Mouse (Mus musculus) limb, embryonic 13.5 days (tissue): ENCODE measurements around the gene Pheta1. TPM values are rescaled to one million over a fixed set of nuclear protein-coding genes. Genes with fewer than 3 reads are reported as not detected.
A peak's percentile ranks its signal among the peaks of the same experiment; 100 is the strongest.
"Not testable (repeated sequence)": the region's sequence is repeated elsewhere in the genome, so short reads cannot be mapped to it uniquely, and the experiment has no call there.

Source experiments
- ATAC-seq: fragments of 200-750 bp; cut with Nextera tagmentation; 2 replicates; pipeline ENCODE4 v1.8.0; 2017; ENCODE audit warnings: low read depth, moderate number of reproducible peaks, moderate TSS enrichment; ENCODE audit not compliant: low FRiP score
- H3K27ac ChIP-seq: fragments of 300-500 bp; sonication (generic); 2 replicates; pipeline ENCODE4 v1.5.1; 2015; ENCODE audit warnings: inconsistent platforms, mild to moderate bottlenecking, moderate library complexity
- H3K27me3 ChIP-seq: fragments of 300-500 bp; sonication (generic); 2 replicates; pipeline ENCODE4 v1.6.1; 2015; ENCODE audit warnings: mild to moderate bottlenecking, inconsistent platforms
- H3K36me3 ChIP-seq: fragments of 300-500 bp; sonication (generic); 2 replicates; pipeline ENCODE4 v1.6.1; 2015; ENCODE audit warnings: inconsistent platforms, mild to moderate bottlenecking, moderate library complexity
- H3K4me1 ChIP-seq: fragments of 300-500 bp; sonication (generic); 2 replicates; pipeline ENCODE4 v1.6.1; 2015; ENCODE audit warnings: inconsistent platforms
- H3K4me2 ChIP-seq: fragments of 300-500 bp; sonication (generic); replicated peaks from 2 replicates; pipeline ENCODE4 v1.6.1; 2015; ENCODE audit warnings: inconsistent platforms, mild to moderate bottlenecking, moderate library complexity
- H3K4me3 ChIP-seq: fragments of 300-500 bp; sonication (generic); 2 replicates; pipeline ENCODE4 v1.5.1; 2015; ENCODE audit warnings: moderate library complexity, mild to moderate bottlenecking, inconsistent platforms
- H3K9ac ChIP-seq: fragments of 300-500 bp; sonication (generic); 2 replicates; pipeline ENCODE4 v1.6.1; 2015; ENCODE audit warnings: mild to moderate bottlenecking, inconsistent platforms
- H3K9me3 ChIP-seq: fragments of 300-500 bp; sonication (generic); 2 replicates; pipeline ENCODE4 v1.6.1; 2016; ENCODE audit warnings: inconsistent platforms
- WGBS: fragments of 180-500 bp; shearing (Covaris S2); methylation state at CpG from one replicate; pipeline ENCODE4 v1.1.7; 2015; 5-methylcytosine and 5-hydroxymethylcytosine counted together
- polyA plus RNA-seq: library from polyadenylated mRNA; unstranded; fragments of >200 nt; fragmentation: Nextera tagmentation; extraction: Ambion mirVana; gene quantifications from 2 replicates; pipeline ENCODE4 v1.2.1, GENCODE M21; 2015

Gene Pheta1
- polyA plus RNA-seq, 1 experiment from 2014 or later, result 43.4 TPM

- H3K36me3 ChIP-seq, result no peaks in the 10 kb centered on the region
- peak within 1 kb of the TSS; percentile 81 for H3K9ac ChIP-seq
- 2% methylated on average over 35 of the region's 35 CpGs for WGBS
- peak within 1 kb of the TSS; percentile 39; the same call in 1 of the 2 replicates for H3K27ac ChIP-seq
- H3K27me3 ChIP-seq, result peaks cover 42% of the 10 kb centered on the region
- H3K4me1 ChIP-seq, result peaks cover 56% of the 10 kb centered on the region
- peak; percentile 7; the same call in 1 of the 2 replicates for ATAC-seq
- H3K4me3 ChIP-seq, result peak within 1 kb of the TSS; percentile 78
- peak within 1 kb of the TSS; percentile 91 for H3K4me2 ChIP-seq
- no peaks in the 10 kb centered on the region for H3K9me3 ChIP-seq
Measured at GRCm38 (mm10) chr5:121837441-121838340, 11.1 kb upstream of the Pheta1 start, which contains the start of gene Sh2b3. Gene Sh2b3, minus strand, starts transcription at chr5:121837646.

- Histone ChIP-seq H3K4me3 (peak overlapping the region; percentile 78), H3K9ac (peak overlapping the region; percentile 65), H3K4me2 (peak overlapping the region; percentile 91), H3K36me3 (no peaks in the 10 kb centered on the region), H3K9me3 (no peaks in the 10 kb centered on the region), H3K27me3 (peaks cover 48% of the 10 kb centered on the region), H3K4me1 (peaks cover 54% of the 10 kb centered on the region), H3K27ac (no peak overlapping the region)
- under 1% methylated on average over 46 of the region's 46 CpGs for WGBS
- no peak for ATAC-seq
Measured at GRCm38 (mm10) chr5:121838341-121839127, 10.2 kb upstream of the Pheta1 start.

- no peak overlapping the region for H3K27ac ChIP-seq
- 24% methylated on average over 7 of the region's 7 CpGs for WGBS
Measured at GRCm38 (mm10) chr5:121839128-121839473, 9.7 kb upstream of the Pheta1 start.

GRCm38 (mm10) chr5:121841516-121841915 is 7.3 kb upstream of the Pheta1 start:
- Histone ChIP-seq H3K9ac (no peak overlapping the region), H3K4me3 (no peak overlapping the region), H3K27ac (no peak overlapping the region), H3K9me3 (no peaks in the 10 kb centered on the region), H3K27me3 (peaks cover 61% of the 10 kb centered on the region), H3K4me1 (peaks cover 34% of the 10 kb centered on the region), H3K36me3 (no peaks in the 10 kb centered on the region), H3K4me2 (no peak overlapping the region)
- ATAC-seq, result no peak
- WGBS, result 91% methylated on average over 9 of the region's 9 CpGs

More at GRCm38 (mm10) chr5:121839128-121839473, 9.7 kb upstream of the Pheta1 start:
- H3K9me3 ChIP-seq, result no peaks in the 10 kb centered on the region
- H3K9ac ChIP-seq, result peak overlapping the region; percentile 65
- no peaks in the 10 kb centered on the region for H3K36me3 ChIP-seq
- H3K27me3 ChIP-seq, result peaks cover 54% of the 10 kb centered on the region
- peak overlapping the region; percentile 78 for H3K4me3 ChIP-seq
- ATAC-seq, result no peak
- H3K4me2 ChIP-seq, result peak overlapping the region; percentile 91
- H3K4me1 ChIP-seq, result peaks cover 49% of the 10 kb centered on the region

GRCm38 (mm10) chr5:121841973-121842372 is 6.8 kb upstream of the Pheta1 start:
- H3K36me3 ChIP-seq, result no peaks in the 10 kb centered on the region
- peaks cover 61% of the 10 kb centered on the region for H3K27me3 ChIP-seq
- H3K9me3 ChIP-seq, result no peaks in the 10 kb centered on the region
- H3K27ac ChIP-seq, result no peak overlapping the region
- no peak overlapping the region for H3K9ac ChIP-seq
- H3K4me2 ChIP-seq, result peak overlapping the region; percentile 85; the same call in 1 of the 2 replicates
- peak overlapping the region; percentile 57; the same call in 1 of the 2 replicates for H3K4me3 ChIP-seq
- WGBS, result 49% methylated on average over 10 of the region's 10 CpGs
- no peak for ATAC-seq
- peaks cover 34% of the 10 kb centered on the region for H3K4me1 ChIP-seq

- peak; percentile 63; the same call in 1 of the 2 replicates for ATAC-seq
- peaks cover 27% of the 10 kb centered on the region for H3K4me1 ChIP-seq
- H3K36me3 ChIP-seq, result no peaks in the 10 kb centered on the region
- peak overlapping the region; percentile 57 for H3K4me3 ChIP-seq
- H3K9ac ChIP-seq, result peak overlapping the region; percentile 75
- peaks cover 56% of the 10 kb centered on the region for H3K27me3 ChIP-seq
- no peak overlapping the region for H3K27ac ChIP-seq
- no peaks in the 10 kb centered on the region for H3K9me3 ChIP-seq
- WGBS, result under 1% methylated on average over 33 of the region's 33 CpGs
- H3K4me2 ChIP-seq, result peak overlapping the region; percentile 85
Measured at GRCm38 (mm10) chr5:121842665-121843118, 6.1 kb upstream of the Pheta1 start.

- no peak for ATAC-seq
- 16% methylated on average over 17 of the region's 17 CpGs for WGBS
- H3K9ac ChIP-seq, result 0 out of 2 replicates have a peak overlapping the region, but pooled peaks have one; percentile 75
Measured at GRCm38 (mm10) chr5:121843138-121843905, 5.5 kb upstream of the Pheta1 start.

GRCm38 (mm10) chr5:121845361-121845760 is 3.4 kb upstream of the Pheta1 start:
- no peak for ATAC-seq
- Histone ChIP-seq H3K27ac (no peak overlapping the region), H3K4me1 (peaks cover 31% of the 10 kb centered on the region), H3K4me3 (no peak overlapping the region), H3K9me3 (no peaks in the 10 kb centered on the region), H3K27me3 (peaks cover 38% of the 10 kb centered on the region), H3K4me2 (no peak overlapping the region), H3K9ac (no peak overlapping the region), H3K36me3 (no peaks in the 10 kb centered on the region)
- 25% methylated on average over 4 of the region's 4 CpGs for WGBS

More at GRCm38 (mm10) chr5:121843138-121843905, 5.5 kb upstream of the Pheta1 start:
- Histone ChIP-seq H3K27me3 (peaks cover 50% of the 10 kb centered on the region), H3K4me3 (peak overlapping the region; percentile 57), H3K4me1 (peaks cover 27% of the 10 kb centered on the region), H3K4me2 (peak overlapping the region; percentile 85), H3K36me3 (no peaks in the 10 kb centered on the region), H3K9me3 (no peaks in the 10 kb centered on the region), H3K27ac (no peak overlapping the region)

GRCm38 (mm10) chr5:121846322-121846721 is 2.5 kb upstream of the Pheta1 start:
- Histone ChIP-seq H3K4me1 (peaks cover 40% of the 10 kb centered on the region), H3K4me2 (no peak overlapping the region), H3K4me3 (no peak overlapping the region), H3K27me3 (peaks cover 38% of the 10 kb centered on the region), H3K9me3 (no peaks in the 10 kb centered on the region), H3K36me3 (peaks cover 7% of the 10 kb centered on the region; the same call in 1 of the 2 replicates), H3K27ac (no peak overlapping the region), H3K9ac (no peak overlapping the region)
- ATAC-seq, result no peak
- 81% methylated on average over 11 of the region's 11 CpGs for WGBS

GRCm38 (mm10) chr5:121847269-121847668 is 1.5 kb upstream of the Pheta1 start:
- H3K9ac ChIP-seq, H3K9me3 ChIP-seq, H3K4me2 ChIP-seq, H3K4me3 ChIP-seq, H3K27ac ChIP-seq, ATAC-seq: not testable (repeated sequence)
- Histone ChIP-seq H3K27me3 (peaks cover 31% of the 10 kb centered on the region), H3K4me1 (peaks cover 37% of the 10 kb centered on the region), H3K36me3 (peaks cover 16% of the 10 kb centered on the region)
- 86% methylated on average over 3 of the region's 3 CpGs for WGBS

GRCm38 (mm10) chr5:121848035-121848519 is 707 bp upstream of the Pheta1 start:
- Histone ChIP-seq H3K27me3 (peaks cover 25% of the 10 kb centered on the region), H3K4me1 (peaks cover 32% of the 10 kb centered on the region), H3K36me3 (peaks cover 24% of the 10 kb centered on the region), H3K9ac (peak overlapping the region; percentile 88), H3K4me2 (peak overlapping the region; percentile 76), H3K9me3 (no peaks in the 10 kb centered on the region), H3K4me3 (peak overlapping the region; percentile 88), H3K27ac (peak overlapping the region; percentile 61)
- 0% methylated on average over 17 of the region's 17 CpGs for WGBS
- peak; percentile 57 for ATAC-seq
